Mouse (Mus musculus): Measurements from ENCODE around the gene Gm21973.

Gm21973 gene

DNA sequence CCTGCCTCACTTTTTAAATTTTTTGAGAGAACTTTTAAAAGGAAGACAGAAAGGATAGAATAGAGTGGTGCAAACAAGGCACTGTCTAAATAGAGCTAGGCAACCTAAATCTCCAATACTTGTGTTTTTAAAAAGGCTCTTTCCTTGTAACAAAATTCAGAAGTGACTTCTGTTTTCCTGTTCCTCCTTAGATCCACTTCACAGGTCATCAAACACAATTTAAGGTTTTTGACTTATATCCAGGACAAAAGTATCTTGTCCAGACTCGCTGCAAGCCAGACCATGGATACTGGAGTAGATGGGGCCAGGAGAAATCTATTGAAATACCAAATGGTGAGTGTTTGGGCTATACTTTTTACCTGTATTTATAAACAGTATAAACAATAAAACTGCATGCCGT, at the start of gene Gm21973:
Gene Gm21973, plus strand, starts transcription at position 301 of the 400 bp plus-strand sequence.
- no peak for DNase-seq (ENCODE audit: low read depth in 2 of 2, low spot score in 2 of 2)

DNA sequence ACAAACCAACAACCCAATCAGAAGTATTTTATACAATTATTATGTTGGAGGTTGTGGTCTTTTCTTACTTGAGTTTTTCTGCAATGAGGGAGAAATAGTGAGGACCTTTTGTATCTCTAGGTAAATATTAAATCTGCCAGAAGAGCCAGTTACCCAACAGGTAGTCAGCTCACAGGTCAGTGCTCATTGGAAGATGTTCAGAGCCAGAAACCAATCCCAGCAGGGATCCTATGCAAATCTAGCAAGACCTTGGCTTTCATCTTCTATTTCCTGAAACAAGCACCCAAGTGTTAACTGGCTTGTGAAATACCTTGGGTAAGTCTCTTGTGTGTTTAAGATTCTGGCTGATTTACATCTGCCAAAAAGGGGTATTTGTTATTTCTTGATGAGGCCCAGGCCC, 48.8 kb upstream of the Gm21973 start:
- DNase-seq (ENCODE audit: low read depth in 2 of 2, low spot score in 2 of 2) = no peak

DNA sequence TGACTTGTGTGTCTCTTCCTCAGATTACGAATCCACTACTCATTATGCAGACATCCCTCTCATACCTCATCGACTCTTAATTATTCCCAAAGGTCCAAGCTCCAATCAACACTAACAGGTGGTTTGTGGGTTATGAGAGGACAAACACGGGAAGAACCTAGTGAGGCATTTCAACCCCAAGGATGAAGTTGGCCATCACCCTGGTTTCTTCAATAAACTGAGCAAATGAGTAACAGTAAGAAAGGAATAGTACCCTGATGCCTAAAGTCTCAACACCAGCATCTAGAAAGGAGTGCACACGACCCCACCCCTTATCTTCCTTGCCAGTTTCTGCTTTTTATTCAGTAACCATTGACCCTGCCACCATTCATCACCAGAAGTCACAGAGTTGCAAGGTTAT, 47.7 kb upstream of the Gm21973 start:
- no peak for DNase-seq (ENCODE audit: low read depth in 2 of 2, low spot score in 2 of 2)

DNA sequence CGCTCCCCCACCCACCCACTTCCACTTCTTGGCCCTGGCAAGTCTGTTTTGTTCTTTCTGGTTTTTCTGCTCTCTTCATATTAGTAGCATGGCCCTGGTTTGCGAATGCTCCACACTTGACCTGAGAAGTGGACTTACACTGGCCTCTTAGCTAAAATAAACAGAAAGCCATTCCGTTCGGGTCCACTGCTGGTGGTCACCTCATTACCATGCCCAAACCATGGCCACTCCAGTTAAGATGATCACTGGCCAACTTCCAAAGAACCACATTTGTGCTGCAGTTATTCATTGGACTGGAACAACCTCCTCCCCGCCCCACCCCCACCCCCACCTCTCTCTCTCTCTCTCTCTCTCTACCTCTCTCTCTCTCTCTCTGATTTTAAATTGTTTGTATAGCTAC, 43.6 kb upstream of the Gm21973 start:
- DNase-seq (ENCODE audit: low read depth in 2 of 2, low spot score in 2 of 2) = no peak

DNA sequence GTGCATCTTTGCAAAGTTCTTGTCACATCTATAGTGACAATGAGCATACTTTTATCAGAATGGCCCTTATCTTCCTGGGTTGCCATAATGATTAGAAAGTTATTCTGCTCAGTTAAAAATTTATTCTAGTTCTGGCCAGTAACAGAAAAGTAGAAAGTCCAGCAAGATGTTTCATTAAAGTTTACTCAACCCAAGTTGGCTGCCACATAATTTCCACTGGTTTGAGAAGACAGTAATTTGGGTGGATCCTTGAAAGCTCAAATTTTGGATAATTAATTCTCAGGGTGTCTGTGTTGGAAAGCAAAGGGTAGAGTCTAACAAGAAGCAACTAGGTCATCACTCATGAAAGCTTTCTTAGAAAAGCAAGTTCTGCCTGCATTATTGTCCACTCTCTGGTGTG, 41.5 kb upstream of the Gm21973 start:
- no peak for DNase-seq (ENCODE audit: low read depth in 2 of 2, low spot score in 2 of 2)

DNA sequence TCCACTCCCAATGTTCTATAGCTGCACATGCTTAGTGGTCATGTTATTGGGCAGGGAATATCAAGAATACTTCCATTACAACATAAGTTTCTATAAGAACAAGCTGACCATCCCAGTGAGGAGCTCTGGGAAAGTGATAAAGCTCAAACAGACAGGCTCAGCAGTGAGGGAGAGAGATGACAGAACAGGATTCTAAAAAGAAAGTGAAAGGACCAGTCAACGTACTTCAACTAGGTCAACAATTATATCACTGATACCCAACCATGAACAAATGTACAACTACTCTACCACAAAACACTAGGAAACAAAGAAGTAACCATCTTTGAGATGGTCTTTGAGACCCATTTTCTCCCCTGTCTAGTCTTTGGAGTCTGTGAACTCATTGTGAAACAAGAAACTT, 28.6 kb upstream of the Gm21973 start:
- no peak for DNase-seq (ENCODE audit: low read depth in 2 of 2, low spot score in 2 of 2)

DNA sequence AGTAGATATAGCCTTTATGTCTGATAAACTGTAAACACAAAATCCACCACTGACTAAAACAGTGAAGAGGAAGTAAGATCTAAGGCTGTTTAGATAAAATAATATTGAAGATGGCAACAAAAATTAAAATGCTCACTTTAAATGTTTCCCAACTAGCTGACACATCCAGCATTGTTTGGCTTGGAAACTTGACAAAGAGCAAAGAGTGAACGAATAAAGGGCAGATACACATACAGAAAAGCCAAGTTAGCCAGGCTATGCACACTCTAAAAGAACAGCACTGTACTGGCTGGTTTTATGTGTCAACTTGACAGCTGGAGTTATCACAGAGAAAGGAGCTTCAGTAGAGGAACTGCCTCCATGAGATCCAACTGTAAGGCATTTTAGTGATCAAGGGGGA, 27.1 kb upstream of the Gm21973 start:
- DNase-seq (ENCODE audit: low read depth in 2 of 2, low spot score in 2 of 2) = no peak

DNA sequence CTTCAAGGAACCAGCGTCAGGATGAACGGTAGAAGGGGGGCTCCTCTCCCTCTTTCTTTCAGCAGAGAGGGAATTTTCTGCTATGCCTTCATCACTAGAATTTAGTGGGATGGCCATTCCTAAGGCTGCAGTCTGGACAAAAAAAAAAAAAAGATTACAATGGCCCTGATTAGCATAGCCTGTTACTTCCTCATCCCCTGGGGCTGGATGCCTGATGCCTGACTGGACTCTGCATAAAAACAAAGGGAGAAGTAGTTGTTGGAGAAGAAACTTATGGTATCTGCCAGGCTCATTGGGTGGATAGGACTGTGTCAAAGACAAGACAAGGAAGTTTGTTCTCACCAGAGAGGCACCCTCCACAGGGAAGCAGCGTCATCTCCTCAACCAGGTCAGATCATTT, 25.7 kb upstream of the Gm21973 start:
- no peak for DNase-seq (ENCODE audit: low read depth in 2 of 2, low spot score in 2 of 2)

DNA sequence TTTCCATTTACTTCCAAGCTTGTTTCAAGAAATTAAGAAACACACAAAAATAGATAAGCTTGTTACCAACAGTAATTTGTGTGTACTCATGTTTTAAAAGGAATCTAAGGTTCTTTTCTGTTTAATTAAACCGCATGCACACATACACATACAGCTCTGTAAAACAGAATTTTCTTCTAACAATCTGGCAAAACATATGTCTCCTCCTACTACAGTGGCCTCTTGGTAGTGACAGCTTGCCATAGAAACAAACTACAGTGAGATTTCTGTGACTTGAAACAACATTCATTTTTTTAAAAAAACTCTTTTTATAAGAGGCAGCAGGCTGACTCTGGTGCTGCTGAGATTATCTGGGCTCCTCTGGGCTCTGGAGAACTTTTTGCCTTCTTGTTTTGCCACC, 18.7 kb upstream of the Gm21973 start:
- DNase-seq (ENCODE audit: low read depth in 2 of 2, low spot score in 2 of 2) = no peak

DNA sequence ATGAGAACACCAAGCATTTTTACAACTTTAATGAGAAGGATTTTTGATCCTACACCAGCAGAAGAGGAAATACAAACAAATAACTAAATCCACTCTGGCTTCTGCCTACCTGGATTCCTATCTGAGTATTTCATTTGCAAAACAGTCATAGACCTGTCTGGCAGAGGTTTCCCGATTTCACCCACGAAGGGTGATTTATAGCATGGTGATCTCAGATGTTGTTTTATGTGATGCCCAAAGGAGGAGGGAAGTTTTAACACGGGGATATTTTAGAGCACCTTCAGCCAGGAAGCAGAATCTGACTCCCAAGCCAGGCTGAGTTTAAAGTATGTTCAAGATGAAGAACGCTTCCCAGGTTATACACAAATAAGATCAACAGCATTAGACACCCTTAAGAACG, 13.4 kb upstream of the Gm21973 start:
- DNase-seq (ENCODE audit: low read depth in 2 of 2, low spot score in 2 of 2) = no peak

DNA sequence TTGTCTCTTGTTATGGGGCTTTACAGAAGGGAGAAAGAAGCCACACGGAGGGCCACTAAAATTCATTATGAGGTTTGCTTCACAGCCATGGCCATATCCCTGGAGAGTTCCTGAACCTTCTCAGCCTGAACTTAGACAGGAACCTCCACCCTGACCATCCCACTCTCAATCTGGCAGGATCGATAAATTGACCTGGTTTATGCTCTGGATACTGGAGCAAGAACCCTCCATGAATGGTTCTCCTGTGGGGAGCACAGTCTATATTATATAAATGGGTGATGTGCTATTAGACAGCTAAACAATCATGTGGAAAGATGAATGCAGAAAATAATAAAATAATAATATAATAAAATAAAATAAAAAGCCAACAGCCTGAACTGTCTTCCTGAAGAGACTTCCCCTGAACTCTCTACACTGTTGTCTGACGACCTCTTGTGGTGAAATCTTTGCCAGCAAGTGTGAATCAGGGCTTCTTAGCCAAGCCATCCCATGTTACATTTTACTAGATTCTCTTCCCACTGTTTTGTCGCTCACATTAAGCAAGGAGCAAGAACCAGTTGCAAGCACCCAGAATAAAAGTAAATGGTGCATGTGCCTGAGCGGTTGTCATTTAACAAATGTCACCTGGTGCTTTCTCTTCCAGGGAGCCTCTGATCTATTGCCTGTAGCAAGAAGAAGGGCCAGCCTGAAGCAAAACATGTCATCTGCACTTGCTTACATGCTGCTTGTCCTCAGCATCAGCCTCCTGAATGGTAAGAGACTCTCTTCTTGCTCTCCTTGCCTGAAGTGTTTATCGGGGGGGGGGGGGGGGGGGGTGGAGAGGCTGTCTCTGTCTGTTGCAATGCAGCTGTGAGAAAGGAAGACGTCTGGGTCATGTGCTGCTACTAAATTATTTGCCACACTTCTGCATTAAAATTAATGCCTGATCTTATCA, 11.4 kb upstream of the Gm21973 start:
- DNase-seq (ENCODE audit: low read depth in 2 of 2, low spot score in 2 of 2) = peak in 1 of 2 experiments; percentile 1

DNA sequence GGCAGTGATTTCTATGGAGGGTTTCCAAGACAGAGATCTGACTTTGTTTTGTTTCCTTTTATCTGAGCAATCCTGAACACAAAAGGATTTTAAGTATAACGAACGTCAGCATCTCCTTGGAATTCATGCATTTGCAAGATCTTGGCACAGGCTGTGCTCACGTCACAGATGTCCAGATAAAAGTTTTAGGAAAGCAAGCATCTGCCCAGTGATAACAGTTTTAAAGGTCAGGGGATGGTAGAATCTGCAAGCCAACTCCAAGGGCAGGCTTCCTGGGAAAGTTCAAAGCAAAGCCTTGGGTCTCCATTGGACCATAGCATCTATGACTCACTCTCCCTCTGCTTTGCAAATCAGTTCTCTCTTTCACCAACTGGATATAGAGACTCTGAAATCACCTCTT, 5.4 kb downstream of the Gm21973 start:
- DNase-seq (ENCODE audit: low read depth in 2 of 2, low spot score in 2 of 2) = no peak

DNA sequence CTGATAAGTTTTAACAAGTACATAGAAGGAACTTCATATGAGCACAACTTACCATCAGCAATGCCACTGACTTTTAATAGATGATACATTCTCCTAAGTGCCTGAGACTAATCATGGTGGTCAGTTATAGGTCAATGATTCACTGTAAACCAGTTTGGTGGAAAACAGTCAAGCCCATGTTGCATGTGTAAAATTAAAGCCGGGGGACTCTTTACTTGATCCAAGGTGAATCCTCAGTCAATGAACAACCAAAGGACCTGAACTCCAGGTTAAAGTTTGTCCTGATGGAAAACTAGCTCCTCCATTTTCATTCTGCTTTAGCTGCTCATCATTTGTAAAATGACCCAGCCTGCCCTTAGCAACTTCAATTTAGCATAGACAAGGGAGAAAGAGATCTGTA, 7.4 kb downstream of the Gm21973 start:
- DNase-seq (ENCODE audit: low read depth in 2 of 2, low spot score in 2 of 2) = no peak

DNA sequence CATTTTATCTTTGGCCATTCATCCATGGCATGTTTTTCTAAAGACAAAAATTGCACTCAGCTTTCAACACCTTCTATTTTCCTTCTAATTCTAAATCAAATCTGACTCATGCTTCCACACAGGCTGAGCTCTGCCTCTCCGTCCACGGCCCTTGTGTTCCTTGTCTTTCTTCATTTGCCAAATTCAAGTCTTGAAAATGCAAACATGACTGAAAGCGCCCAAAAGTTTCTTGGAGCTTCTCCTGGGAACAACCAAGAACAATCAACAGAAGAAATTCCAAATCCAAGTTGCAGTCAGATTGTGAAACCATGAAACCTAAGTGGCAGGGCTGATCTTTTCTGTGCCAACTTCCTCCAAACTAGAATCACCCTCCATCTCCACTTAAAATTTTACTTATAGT, 13.4 kb downstream of the Gm21973 start:
- DNase-seq (ENCODE audit: low read depth in 2 of 2, low spot score in 2 of 2) = no peak

DNA sequence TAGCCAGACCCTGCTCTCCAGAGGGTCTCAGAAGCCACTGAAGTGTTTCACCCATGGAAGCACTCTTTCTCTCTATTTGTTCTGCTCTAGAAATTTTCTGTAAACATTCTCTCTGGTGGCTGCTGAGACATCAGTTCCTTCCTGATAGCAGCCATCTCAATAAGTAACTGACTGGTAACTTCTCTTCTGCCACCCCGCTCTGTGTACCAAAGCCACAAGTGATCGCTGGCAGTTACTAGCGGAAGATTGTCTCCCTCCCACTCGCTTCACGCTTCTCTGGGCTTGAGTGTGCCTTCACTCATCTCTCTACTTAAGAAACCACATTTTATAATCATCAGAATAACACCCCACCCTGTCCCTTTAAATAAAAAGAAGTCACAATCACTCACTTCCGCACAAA, 21.9 kb downstream of the Gm21973 start:
- DNase-seq (ENCODE audit: low read depth in 2 of 2, low spot score in 2 of 2) = no peak

DNA sequence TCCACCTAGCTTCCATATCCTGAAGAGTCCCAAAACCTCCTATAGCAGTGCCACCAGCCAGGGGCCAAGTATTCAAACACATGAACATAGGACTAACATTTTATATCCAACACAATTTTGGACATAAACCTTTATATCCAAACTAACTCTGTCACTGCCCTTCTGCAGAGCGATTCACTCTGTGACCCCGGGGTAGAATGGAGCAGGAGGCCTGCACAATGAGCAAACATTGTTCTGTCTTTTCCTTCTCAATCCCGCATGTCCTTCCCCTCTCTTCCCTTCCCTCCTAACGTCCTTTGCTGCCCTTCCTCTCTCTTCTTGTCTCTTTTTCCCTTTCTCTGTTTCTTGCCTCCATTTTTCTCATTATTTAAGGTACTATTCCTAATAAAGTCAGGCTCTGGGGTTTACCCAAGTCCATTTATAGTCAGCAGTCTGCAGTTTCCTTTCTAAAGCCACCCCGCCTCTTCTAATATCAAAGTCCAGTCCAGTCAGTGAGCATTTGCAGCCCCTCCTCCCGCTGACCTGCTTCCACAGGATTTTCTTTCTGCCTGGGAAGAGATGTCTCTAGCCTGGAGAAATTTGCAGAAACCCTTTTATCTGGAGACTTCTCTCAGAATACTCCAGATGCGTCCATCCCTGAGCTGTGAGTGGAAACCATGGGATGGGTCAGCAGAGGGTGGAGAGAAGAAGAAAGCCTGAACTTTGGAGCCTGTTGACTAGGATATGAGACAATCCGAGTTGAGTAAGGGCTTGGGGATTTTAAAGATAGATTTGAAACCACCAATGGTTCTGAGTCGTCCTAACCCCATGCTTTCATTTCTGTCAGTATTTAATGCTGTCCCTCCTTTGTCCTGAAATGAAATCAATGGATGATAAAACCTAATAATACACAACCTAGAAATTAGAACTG, 33.1 kb downstream of the Gm21973 start, which contains the start of gene Agxt2:
Gene Agxt2, plus strand, starts transcription at position 494 of the 910 bp plus-strand sequence.
- DNase-seq (ENCODE audit: low read depth in 2 of 2, low spot score in 2 of 2) = no peak

DNA sequence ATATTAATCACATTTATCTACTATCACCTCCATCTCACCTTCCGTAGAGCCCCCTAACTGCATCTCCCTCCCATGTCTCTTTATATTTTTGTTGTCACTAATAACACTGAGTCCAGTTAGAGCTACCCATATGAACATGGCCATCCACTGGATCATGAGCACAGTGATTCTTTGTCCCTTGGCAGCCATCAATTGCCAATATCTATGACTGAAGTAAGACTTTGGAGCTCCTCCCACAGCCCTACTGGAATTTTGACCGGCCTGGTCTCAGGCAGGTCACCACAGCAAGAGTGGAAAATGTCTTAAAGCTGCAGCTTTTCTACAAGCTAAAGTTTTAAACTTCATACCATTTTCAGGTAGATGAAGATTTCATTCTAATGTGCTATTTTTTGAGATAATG, 41.2 kb downstream of the Gm21973 start:
- DNase-seq (ENCODE audit: low read depth in 2 of 2, low spot score in 2 of 2) = no peak

DNA sequence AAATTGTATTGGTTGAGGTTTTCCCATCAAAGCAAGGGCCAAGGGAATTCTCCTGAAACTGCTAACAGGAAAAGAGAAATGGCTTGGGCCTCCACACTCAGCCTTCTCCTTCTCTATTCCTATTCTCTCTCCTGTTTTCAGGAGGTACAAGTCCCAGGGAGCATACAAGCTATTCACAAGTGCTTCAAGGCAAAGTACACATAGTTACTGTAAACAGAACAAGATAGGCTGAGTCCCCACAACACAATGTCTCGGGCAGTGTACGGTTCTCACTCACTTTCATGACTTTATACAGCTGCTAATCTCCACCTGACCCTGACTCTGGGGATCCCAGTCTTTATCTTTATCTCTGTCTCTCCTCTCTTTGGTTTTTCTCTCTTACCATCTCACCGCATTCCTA, 50.2 kb downstream of the Gm21973 start:
- no peak for DNase-seq (ENCODE audit: low read depth in 2 of 2, low spot score in 2 of 2)

DNA sequence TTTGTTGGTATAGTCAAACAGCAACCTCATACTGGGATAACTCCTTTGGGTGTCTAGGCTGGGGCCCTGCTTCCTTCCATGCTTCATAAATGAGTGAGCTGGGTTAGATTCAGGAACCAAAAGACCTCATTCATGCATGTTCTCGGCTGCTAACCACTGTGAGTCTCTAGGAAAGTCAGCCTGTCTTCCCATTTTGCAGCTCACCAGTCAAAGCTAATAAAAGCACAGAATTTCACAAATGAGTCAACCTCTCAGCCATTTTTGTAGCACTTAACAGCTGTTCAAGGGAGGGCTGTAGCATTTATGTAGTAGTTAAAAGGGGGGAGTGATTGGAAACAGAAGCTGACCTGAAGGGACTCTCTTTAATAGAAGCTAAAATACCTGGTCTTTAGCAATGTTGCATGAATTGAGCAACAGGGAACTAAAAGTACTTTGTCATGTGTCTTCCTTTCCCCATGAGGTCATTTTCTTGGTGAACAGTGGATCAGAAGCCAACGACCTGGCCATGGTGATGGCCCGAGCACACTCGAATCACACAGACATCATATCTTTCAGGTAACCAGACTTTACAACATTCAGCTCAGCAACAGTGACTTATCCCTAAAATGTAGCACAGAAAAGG, 53.3 kb downstream of the Gm21973 start:
- DNase-seq (ENCODE audit: low read depth in 2 of 2, low spot score in 2 of 2) = no peak

DNA sequence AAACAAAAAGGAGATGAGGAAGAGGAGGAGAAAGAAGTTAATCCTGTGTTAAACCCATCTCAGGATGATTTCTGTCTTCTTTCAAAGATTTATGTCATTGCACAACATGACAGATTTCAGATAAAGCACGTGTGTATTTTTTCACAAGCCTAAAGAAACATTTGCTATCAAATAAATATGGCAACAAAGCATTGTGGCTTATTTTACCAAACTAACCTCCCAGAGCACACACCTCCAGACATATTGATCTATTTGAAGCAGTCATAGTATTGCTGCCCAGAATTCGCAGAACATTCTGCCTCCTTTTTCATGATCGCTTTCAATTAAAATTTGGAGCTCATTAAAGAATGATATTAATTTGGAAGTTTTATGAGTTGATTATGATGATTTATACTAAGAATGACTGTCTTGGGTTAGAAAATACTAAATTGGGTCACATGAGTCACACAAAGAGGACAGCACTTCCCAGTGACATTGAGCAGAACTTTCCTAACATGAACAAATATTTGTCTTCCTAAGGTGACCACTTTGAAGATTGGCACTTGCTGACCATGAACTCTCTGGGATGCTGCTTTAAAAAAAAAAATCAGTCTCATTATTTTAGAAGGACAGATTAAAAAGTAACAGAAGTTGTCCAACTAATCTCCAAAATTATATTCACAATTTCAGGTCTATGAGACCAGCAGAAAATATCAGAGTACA, 54.7 kb downstream of the Gm21973 start:
- DNase-seq (ENCODE audit: low read depth in 2 of 2, low spot score in 2 of 2) = no peak

DNA sequence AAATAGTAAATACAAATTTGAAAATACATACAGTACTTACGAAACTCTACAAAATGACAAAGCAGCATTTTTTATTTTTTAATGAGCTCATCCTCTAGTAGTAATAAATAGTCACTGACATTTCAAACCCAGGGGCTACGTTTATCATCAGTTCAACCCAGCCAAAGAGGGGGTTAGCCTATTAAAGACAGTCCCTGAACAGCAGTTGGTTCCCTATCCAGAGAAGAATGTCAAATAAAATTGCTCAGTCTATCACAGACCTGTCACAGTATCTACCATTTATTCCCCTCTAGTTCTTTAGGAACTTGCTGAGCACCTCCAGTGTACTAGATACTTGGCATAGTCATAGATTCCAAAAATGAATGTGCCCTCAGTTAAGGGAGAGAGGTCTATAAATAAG, 62.1 kb downstream of the Gm21973 start:
- DNase-seq (ENCODE audit: low read depth in 2 of 2, low spot score in 2 of 2) = no peak
